Mouse (Mus musculus): ENCODE results near the gene Kansl1l.
"Not testable (repeated sequence)": the region's sequence is repeated elsewhere in the genome, so short reads cannot be mapped to it uniquely, and the experiment has no call there.

Kansl1l gene

GRCm38 (mm10) chr1:66700149-66700692, 117.1 kb downstream of the Kansl1l start:
- DNase-seq (ENCODE audit: extremely low spot score, low spot score), result no peak

GRCm38 (mm10) chr1:66699630-66700029, 117.7 kb downstream of the Kansl1l start:
- not testable (repeated sequence) for DNase-seq (ENCODE audit: extremely low spot score, low spot score)

- DNase-seq (ENCODE audit: extremely low spot score, low spot score), result no peak
These were observed 122.1 kb downstream of the Kansl1l start for GRCm38 (mm10) chr1:66695296-66695695.

GRCm38 (mm10) chr1:66694266-66694665, 123.1 kb downstream of the Kansl1l start:
- no peak for DNase-seq (ENCODE audit: extremely low spot score, low spot score)

- no peak for DNase-seq (ENCODE audit: extremely low spot score, low spot score)
These were observed 124.5 kb downstream of the Kansl1l start for GRCm38 (mm10) chr1:66692780-66693392.

GRCm38 (mm10) chr1:66692308-66692707, 125.1 kb downstream of the Kansl1l start:
- DNase-seq (ENCODE audit: extremely low spot score, low spot score), result no peak

- no peak for DNase-seq (ENCODE audit: extremely low spot score, low spot score)
These were observed 125.6 kb downstream of the Kansl1l start for GRCm38 (mm10) chr1:66691772-66692171.

- no peak for DNase-seq (ENCODE audit: extremely low spot score, low spot score)
These were observed 134.4 kb downstream of the Kansl1l start for GRCm38 (mm10) chr1:66682974-66683373.

GRCm38 (mm10) chr1:66678662-66679061, 138.7 kb downstream of the Kansl1l start:
- no peak for DNase-seq (ENCODE audit: extremely low spot score, low spot score)

GRCm38 (mm10) chr1:66677928-66678327, 139.4 kb downstream of the Kansl1l start:
- DNase-seq (ENCODE audit: extremely low spot score, low spot score), result no peak

- no peak for DNase-seq (ENCODE audit: extremely low spot score, low spot score)
These were observed 144.6 kb downstream of the Kansl1l start for GRCm38 (mm10) chr1:66672812-66673211.

- no peak for DNase-seq (ENCODE audit: extremely low spot score, low spot score)
These were observed 145.9 kb downstream of the Kansl1l start for GRCm38 (mm10) chr1:66671475-66671874.

Data from neural tube, embryonic 10.5 days (tissue).